Mouse (Mus musculus): ENCODE results near the gene Rnf215.

DNA sequence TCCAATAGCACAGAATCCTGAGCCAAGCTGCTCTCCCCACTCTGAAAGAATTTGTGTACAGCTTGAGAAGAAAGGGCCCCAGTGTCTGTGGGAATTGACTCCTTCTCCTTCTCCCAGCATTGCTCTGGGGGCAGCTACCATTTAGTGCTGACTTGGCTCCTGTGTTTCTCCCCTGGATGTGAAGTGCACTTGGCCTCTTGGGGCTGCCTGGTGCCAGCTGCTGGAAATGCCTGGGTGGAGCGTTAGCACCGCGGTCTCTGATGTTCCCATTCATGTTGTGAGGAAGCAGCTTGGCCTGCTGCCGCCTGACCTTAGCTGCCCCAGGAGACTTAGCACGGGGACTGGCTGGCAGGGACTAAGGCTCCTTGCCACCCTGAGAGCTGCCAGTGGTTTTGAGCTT is 39.6 kb downstream of the Rnf215 start:
- TF ChIP-seq CTCF (IDR thresholded peaks at IDR 0.05; ENCODE audit: control insufficient read depth, insufficient read depth, insufficient replicate concordance, low read depth, low read length) (no peak), POLR2A (IDR thresholded peaks at IDR 0.05; ENCODE audit: control insufficient read depth, low read depth, low read length) (no peak)
